In genomic region chr9:107231539-107232139, GRCm38 (mm10) we compare ENCODE assay signal across 9 mouse cellular contexts. TPM values are rescaled to one million over a fixed set of nuclear protein-coding genes. Genes with fewer than 3 reads are reported as not detected.
DNase-seq lines count a peak whose midpoint lies in the region; ATAC-seq lines count a peak whose summit lies in the region.
"Had no signal": no experiment of that assay in that cellular context is flagged by ENCODE, and none has a peak within 500 bp of the region (broad histone marks: within the 10 kb centered on the region; RNA-seq: fewer than 3 reads in every experiment).

Dock3 (minus strand) TSS chr9:107231909.

- peaks cover 12% of the 10 kb centered on the region for H3K4me1 ChIP-seq in limb, embryonic 10.5 days
- H3K4me1 ChIP-seq in midbrain, embryonic 12.5 days: 0 out of 2 replicates have a peak, but pooled peaks cover 2% of the 10 kb centered on the region
- H3K4me1 ChIP-seq in stomach, embryonic 16.5 days (ENCODE audit: control insufficient read depth, insufficient read depth, low read length): peaks cover 4% of the 10 kb centered on the region; the same call in 1 of the 2 replicates

- no peaks in the 10 kb centered on the region for H3K36me3 ChIP-seq in limb, embryonic 10.5 days
- no peaks in the 10 kb centered on the region for H3K36me3 ChIP-seq in midbrain, embryonic 12.5 days
- no peaks in the 10 kb centered on the region for H3K36me3 ChIP-seq in stomach, embryonic 16.5 days (ENCODE audit: control insufficient read depth, insufficient read depth, low read length)
- H3K36me3 ChIP-seq: G1E had no signal

- peak; percentile 33 to 46 for DNase-seq in lung, adult 18-20 months
- DNase-seq in lung, postnatal 25 days (ENCODE audit: low spot score): no peak
- peak; percentile 41 to 79 for DNase-seq in cerebellum, postnatal 4 days (ENCODE audit: low spot score in 2 of 2)
- DNase-seq in gastrocnemius, postnatal 10 days: peak; percentile 69
- DNase-seq in induced T-regulatory cell, adult 2 months (ENCODE audit: low read depth): peak; percentile 77
- DNase-seq in limb, embryonic 10.5 days (ENCODE audit: low spot score): peak; percentile 71

- peak within 1 kb of the TSS; percentile 69 for H3K4me3 ChIP-seq in limb, embryonic 10.5 days
- peak within 1 kb of the TSS; percentile 93 for H3K4me3 ChIP-seq in midbrain, embryonic 12.5 days
- peak within 1 kb of the TSS; percentile 55 for H3K4me3 ChIP-seq in stomach, embryonic 16.5 days (replicated peaks; ENCODE audit: low read length)

- H3K27ac ChIP-seq in limb, embryonic 10.5 days: peak within 1 kb of the TSS; percentile 59
- peak within 1 kb of the TSS; percentile 93 for H3K27ac ChIP-seq in midbrain, embryonic 12.5 days (replicated peaks)
- no peak within 1 kb of the TSS for H3K27ac ChIP-seq in stomach, embryonic 16.5 days (ENCODE audit: low read length)

- no peaks in the 10 kb centered on the region for H3K9me3 ChIP-seq in limb, embryonic 10.5 days (replicated peaks)
- no peaks in the 10 kb centered on the region for H3K9me3 ChIP-seq in midbrain, embryonic 12.5 days
- no peaks in the 10 kb centered on the region for H3K9me3 ChIP-seq in stomach, embryonic 16.5 days (replicated peaks; ENCODE audit: control insufficient read depth, low read length)

- peaks cover 97% of the 10 kb centered on the region for H3K27me3 ChIP-seq in limb, embryonic 10.5 days (ENCODE audit: low read depth, poor library complexity, severe bottlenecking)
- peaks cover 43% of the 10 kb centered on the region for H3K27me3 ChIP-seq in midbrain, embryonic 12.5 days
- peaks cover 76% of the 10 kb centered on the region for H3K27me3 ChIP-seq in stomach, embryonic 16.5 days (ENCODE audit: control insufficient read depth, insufficient read depth, low read length)

- H3K9ac ChIP-seq in midbrain, embryonic 12.5 days (replicated peaks): peak within 1 kb of the TSS; percentile 90
- peak within 1 kb of the TSS; percentile 61 for H3K9ac ChIP-seq in stomach, embryonic 16.5 days (ENCODE audit: low read length)

- WGBS in limb, embryonic 10.5 days: under 1% methylated on average over 87 of the region's 87 CpGs
- under 1% methylated on average over 80 of the region's 87 CpGs for WGBS in midbrain, embryonic 12.5 days
- WGBS in stomach, embryonic 16.5 days: under 1% methylated on average over 78 of the region's 87 CpGs

- ATAC-seq in midbrain, embryonic 12.5 days (ENCODE audit: low FRiP score, low read depth): peak; percentile 91
- ATAC-seq in stomach, embryonic 16.5 days (ENCODE audit: insufficient read depth, low FRiP score): peak; percentile 87

- H3K4me2 ChIP-seq in midbrain, embryonic 12.5 days (replicated peaks): peak within 1 kb of the TSS; percentile 92
- H3K4me2 ChIP-seq in stomach, embryonic 16.5 days (ENCODE audit: low read depth, low read length): peak within 1 kb of the TSS; percentile 98

RNA-seq across cellular contexts. Expression of gene Dock3, which starts in this region (rescaled TPM):
- under 1 TPM; 0.27 to 0.70 TPM for total RNA-seq in gastrocnemius, postnatal 10 days (2021)
- 0.76 and 0.85 TPM in 2 replicates for polyA plus RNA-seq in limb, embryonic 10.5 days (2016; fragmentation: Nextera tagmentation; extraction: Ambion mirVana)
- 14.5 and 15.3 TPM in 2 replicates for polyA plus RNA-seq in midbrain, embryonic 12.5 days (2016; fragmentation: Nextera tagmentation; extraction: Ambion mirVana)
- 0.30 and 0.45 TPM in 2 replicates for polyA plus RNA-seq in stomach, embryonic 16.5 days (2015; fragmentation: Nextera tagmentation; extraction: Ambion mirVana)
- polyA plus RNA-seq: G1E had no signal

Comparison
In these comparisons a context has a peak if more than half of its experiments do, and no peak if none do; other contexts are left out.
1. Peak in DNase-seq in gastrocnemius, postnatal 10 days; RNA of the gene not detected or under 1 TPM.
2. Peak in DNase-seq, H3K4me3 ChIP-seq and H3K27ac ChIP-seq in limb, embryonic 10.5 days; RNA of the gene not detected or under 1 TPM.
3. Peak in ATAC-seq, H3K4me3 ChIP-seq, H3K9ac ChIP-seq and H3K4me2 ChIP-seq in stomach, embryonic 16.5 days; RNA of the gene not detected or under 1 TPM.